Mouse (Mus musculus): ENCODE measurements around the gene Kcna2.

DNA sequence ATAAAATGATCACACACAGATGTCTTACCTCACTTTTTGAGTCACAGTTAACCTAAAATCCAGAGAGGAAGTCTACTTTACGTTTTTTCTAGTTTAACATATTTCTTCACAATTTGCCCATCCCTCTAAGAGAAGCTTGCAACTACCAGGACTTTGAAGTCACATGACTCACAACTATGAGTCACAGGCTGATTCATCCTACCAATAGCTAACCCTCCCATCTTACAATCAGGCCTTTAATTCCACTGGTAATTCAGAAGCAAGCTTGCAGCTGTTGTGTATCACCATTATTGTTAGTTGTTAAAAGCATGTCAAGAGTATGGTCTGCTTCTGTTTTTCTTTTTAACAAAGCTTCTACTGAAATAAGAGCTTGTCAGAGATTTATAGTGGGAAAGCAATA is 38.2 kb upstream of the Kcna2 start:
- TF ChIP-seq CTCF (conservative IDR thresholded peaks at IDR 0.05; ENCODE audit: low read length) = no peak
- TF ChIP-seq POU5F1 (IDR thresholded peaks at IDR 0.05; ENCODE audit: borderline replicate concordance, low read length) = no peak

All from E14TG2a.4 (cell line).